Mouse (Mus musculus): ENCODE results near the gene Dbx1.

The Dbx1 gene

GRCm38 (mm10) chr7:49636491-49637115 lies at the start of gene Dbx1:
Dbx1 (minus strand) TSS chr7:49636849.
- no peak for DNase-seq (ENCODE audit: low spot score in 2 of 2)

GRCm38 (mm10) chr7:49678826-49679377 lies 42.3 kb upstream of the Dbx1 start:
- no peak for DNase-seq (ENCODE audit: low spot score in 2 of 2)

- DNase-seq (ENCODE audit: low spot score in 2 of 2): no peak
Observed at GRCm38 (mm10) chr7:49678100-49678825, 41.6 kb upstream of the Dbx1 start.

- DNase-seq (ENCODE audit: low spot score in 2 of 2): no peak
Observed at GRCm38 (mm10) chr7:49677166-49677565, 40.5 kb upstream of the Dbx1 start.

- DNase-seq (ENCODE audit: low spot score in 2 of 2): no peak
Observed at GRCm38 (mm10) chr7:49676627-49677026, 40.0 kb upstream of the Dbx1 start.

- no peak for DNase-seq (ENCODE audit: low spot score in 2 of 2)
Observed at GRCm38 (mm10) chr7:49668260-49668857, 31.7 kb upstream of the Dbx1 start.

- no peak for DNase-seq (ENCODE audit: low spot score in 2 of 2)
Observed at GRCm38 (mm10) chr7:49663575-49663974, 26.9 kb upstream of the Dbx1 start.

GRCm38 (mm10) chr7:49662492-49663026 lies 25.9 kb upstream of the Dbx1 start:
- no peak for DNase-seq (ENCODE audit: low spot score in 2 of 2)

GRCm38 (mm10) chr7:49661811-49662491 lies 25.3 kb upstream of the Dbx1 start:
- DNase-seq (ENCODE audit: low spot score in 2 of 2): no peak

GRCm38 (mm10) chr7:49640709-49641305 lies 4.2 kb upstream of the Dbx1 start:
- DNase-seq (ENCODE audit: low spot score in 2 of 2): no peak

GRCm38 (mm10) chr7:49639864-49640708 lies 3.4 kb upstream of the Dbx1 start:
- no peak for DNase-seq (ENCODE audit: low spot score in 2 of 2)

- DNase-seq (ENCODE audit: low spot score in 2 of 2): no peak
Observed at GRCm38 (mm10) chr7:49638941-49639776, 2.5 kb upstream of the Dbx1 start.

GRCm38 (mm10) chr7:49637851-49638663 lies 1.4 kb upstream of the Dbx1 start:
- DNase-seq (ENCODE audit: low spot score in 2 of 2): no peak

- DNase-seq (ENCODE audit: low spot score in 2 of 2): no peak
Observed at GRCm38 (mm10) chr7:49637281-49637680, 632 bp upstream of the Dbx1 start.

GRCm38 (mm10) chr7:49635971-49636370 lies 678 bp downstream of the Dbx1 start:
- DNase-seq (ENCODE audit: low spot score in 2 of 2): no peak

GRCm38 (mm10) chr7:49635074-49635621 lies 1.5 kb downstream of the Dbx1 start:
- DNase-seq (ENCODE audit: low spot score in 2 of 2): no peak

- DNase-seq (ENCODE audit: low spot score in 2 of 2): no peak
Observed at GRCm38 (mm10) chr7:49634291-49635073, 2.2 kb downstream of the Dbx1 start.
